27 mouse cellular contexts compared by ENCODE assay signal in the genomic region with DNA sequence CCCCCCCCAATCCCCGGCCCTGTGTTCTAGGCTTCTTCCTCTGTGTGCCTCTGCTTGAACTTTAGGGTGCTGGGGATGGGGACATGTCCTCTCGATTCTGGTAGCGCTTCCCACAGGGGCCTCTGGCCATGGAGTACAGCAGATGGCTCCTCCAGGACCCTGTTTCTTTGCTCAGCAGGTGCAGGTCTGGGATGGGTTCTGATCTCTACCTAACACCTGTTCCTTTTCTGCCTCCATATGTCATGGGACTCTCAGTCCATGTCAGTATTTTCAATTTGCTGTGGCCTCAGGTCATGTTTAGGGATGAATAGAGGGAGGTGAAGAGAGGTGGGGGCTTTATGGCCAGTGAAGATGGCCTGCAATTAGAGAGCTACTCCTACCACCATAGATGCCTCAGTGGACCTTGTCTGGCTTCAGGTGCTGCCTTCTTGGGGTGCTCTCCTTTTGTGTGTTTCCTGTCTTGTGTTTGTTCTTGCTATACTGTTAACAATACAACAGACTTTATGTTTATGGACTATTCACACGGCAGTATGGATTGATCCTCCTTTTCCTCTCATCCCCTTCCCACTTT. TPM values are rescaled to one million over a fixed set of nuclear protein-coding genes. Genes with fewer than 3 reads are reported as not detected.
DNase-seq lines count a peak whose midpoint lies in the region; ATAC-seq lines count a peak whose summit lies in the region.
"Had no signal": no experiment of that assay in that cellular context is flagged by ENCODE, and none has a peak within 500 bp of the region (broad histone marks: within the 10 kb centered on the region; RNA-seq: fewer than 3 reads in every experiment).

No protein-coding gene starts in this region.

- H3K4me3 ChIP-seq in hindbrain, embryonic 16.5 days (ENCODE audit: low read length) = no peak overlapping the region
- no peak overlapping the region for H3K4me3 ChIP-seq in hindbrain, embryonic 14.5 days (replicated peaks; ENCODE audit: low read length)
- H3K4me3 ChIP-seq: embryonic facial prominence, embryonic 12.5 days; forebrain, embryonic 12.5 days; heart, embryonic 15.5 days; limb, embryonic 15.5 days; megakaryocyte, embryonic 14.5 days; midbrain, embryonic 15.5 days; myocyte; neural tube, embryonic 13.5 days had no signal

- no peak overlapping the region for H3K4me2 ChIP-seq in hindbrain, embryonic 16.5 days (ENCODE audit: low read length)
- H3K4me2 ChIP-seq in hindbrain, embryonic 14.5 days (replicated peaks) = no peak overlapping the region
- H3K4me2 ChIP-seq: embryonic facial prominence, embryonic 12.5 days; forebrain, embryonic 12.5 days; heart, embryonic 15.5 days; limb, embryonic 15.5 days; lung, embryonic 14.5 days; midbrain, embryonic 15.5 days; neural tube, embryonic 13.5 days had no signal

- ATAC-seq in hindbrain, embryonic 16.5 days = peak; percentile 34; the same call in 1 of the 2 replicates
- no peak for ATAC-seq in hindbrain, embryonic 14.5 days (ENCODE audit: low FRiP score)
- ATAC-seq: inflammation-experienced regulatory T-cells, adult 6 months; midbrain, embryonic 15.5 days; Patski had no signal

- H3K36me3 ChIP-seq in hindbrain, embryonic 16.5 days (ENCODE audit: control insufficient read depth, insufficient read depth, low read length) = no peaks in the 10 kb centered on the region
- no peaks in the 10 kb centered on the region for H3K36me3 ChIP-seq in hindbrain, embryonic 14.5 days (replicated peaks; ENCODE audit: control insufficient read depth, insufficient read depth)
- H3K36me3 ChIP-seq: embryonic facial prominence, embryonic 12.5 days; forebrain, embryonic 12.5 days; heart, embryonic 15.5 days; limb, embryonic 15.5 days; midbrain, embryonic 15.5 days; neural tube, embryonic 13.5 days had no signal

- H3K27ac ChIP-seq in hindbrain, embryonic 16.5 days (ENCODE audit: low read depth, low read length) = no peak overlapping the region
- H3K27ac ChIP-seq in hindbrain, embryonic 14.5 days = no peak overlapping the region
- H3K27ac ChIP-seq: embryonic facial prominence, embryonic 12.5 days; heart, embryonic 15.5 days; limb, embryonic 15.5 days; liver, embryonic 14.5 days; midbrain, embryonic 15.5 days had no signal

- no peak for DNase-seq in hindbrain, embryonic 14.5 days (ENCODE audit: low spot score)
- peak; percentile 81 for DNase-seq in cerebellum, adult 11 months
- peak; percentile 84 for DNase-seq in cerebellum, adult 8-10 months
- DNase-seq in cerebellum, postnatal 36 days = peak; percentile 80 to 82
- no peak for DNase-seq in retina, postnatal 1 day
- no peak for DNase-seq in layer of hippocampus, adult 9-10 months (ENCODE audit: low spot score)
- DNase-seq: gastrocnemius, postnatal 36 days; heart, postnatal 36 days; kidney, adult 18-20 months; layer of hippocampus, postnatal 36 days; lung, embryonic 14.5 days; lung, postnatal 36 days; right cerebral cortex, adult 18-20 months; right cerebral cortex, postnatal 4 days; thymus, postnatal 25 days had no signal

- no peaks in the 10 kb centered on the region for H3K27me3 ChIP-seq in hindbrain, embryonic 16.5 days (replicated peaks; ENCODE audit: control insufficient read depth, insufficient read depth, low read length)
- no peaks in the 10 kb centered on the region for H3K27me3 ChIP-seq in hindbrain, embryonic 14.5 days (ENCODE audit: control insufficient read depth, insufficient read depth, low read length)
- H3K27me3 ChIP-seq: embryonic facial prominence, embryonic 12.5 days; forebrain, embryonic 12.5 days; heart, embryonic 15.5 days; limb, embryonic 15.5 days; megakaryocyte, embryonic 14.5 days; midbrain, embryonic 15.5 days; neural tube, embryonic 13.5 days had no signal

- WGBS in hindbrain, embryonic 16.5 days = 58% methylated on average over 3 of the region's 4 CpGs
- WGBS in hindbrain, embryonic 14.5 days = 67% methylated on average over 4 of the region's 4 CpGs

- H3K9ac ChIP-seq in hindbrain, embryonic 16.5 days (ENCODE audit: low read depth, low read length) = no peak overlapping the region
- no peak overlapping the region for H3K9ac ChIP-seq in hindbrain, embryonic 14.5 days
- H3K9ac ChIP-seq: embryonic facial prominence, embryonic 12.5 days; forebrain, embryonic 12.5 days; heart, embryonic 15.5 days; limb, embryonic 15.5 days; liver, embryonic 14.5 days; lung, embryonic 14.5 days; midbrain, embryonic 15.5 days; neural tube, embryonic 13.5 days had no signal

- H3K9me3 ChIP-seq in hindbrain, embryonic 16.5 days (ENCODE audit: control insufficient read depth, low read length) = no peaks in the 10 kb centered on the region
- H3K9me3 ChIP-seq in hindbrain, embryonic 14.5 days (ENCODE audit: control insufficient read depth, low read length) = no peaks in the 10 kb centered on the region
- H3K9me3 ChIP-seq: embryonic facial prominence, embryonic 12.5 days; forebrain, embryonic 12.5 days; heart, embryonic 15.5 days; limb, embryonic 15.5 days; midbrain, embryonic 15.5 days; neural tube, embryonic 13.5 days had no signal

- H3K4me1 ChIP-seq in hindbrain, embryonic 16.5 days (ENCODE audit: control insufficient read depth, insufficient read depth, low read depth, low read length) = peaks cover 5% of the 10 kb centered on the region
- H3K4me1 ChIP-seq in hindbrain, embryonic 14.5 days (replicated peaks; ENCODE audit: control insufficient read depth, insufficient read depth, low read length) = no peaks in the 10 kb centered on the region
- H3K4me1 ChIP-seq: embryonic facial prominence, embryonic 12.5 days; heart, embryonic 15.5 days; limb, embryonic 15.5 days; megakaryocyte, embryonic 14.5 days; midbrain, embryonic 15.5 days had no signal

RNA-seq across cellular contexts. Expression of a gene that starts 52.9 kb away (rescaled TPM):
- 121 and 138 TPM in 2 replicates for polyA plus RNA-seq in hindbrain, embryonic 16.5 days (2015; fragmentation: Nextera tagmentation; extraction: Ambion mirVana)
- polyA plus RNA-seq in hindbrain, embryonic 14.5 days (2014; fragmentation: Nextera tagmentation; extraction: Ambion mirVana) = 97.4 and 119 TPM in 2 replicates
- polyA plus RNA-seq: inflammation-experienced regulatory T-cells, adult 6 months; myocyte had no signal

Comparison
In these comparisons a context has a peak if more than half of its experiments do, and no peak if none do; other contexts are left out.
1. DNase-seq: peak in cerebellum, adult 11 months (single experiment), cerebellum, adult 8-10 months (single experiment) and cerebellum, postnatal 36 days (2 of 2); none in hindbrain, embryonic 14.5 days (single experiment), retina, postnatal 1 day (single experiment) and layer of hippocampus, adult 9-10 months (single experiment).